Mouse (Mus musculus) liver, postnatal 0 days (tissue): ENCODE data around the gene Myo7a.

Source experiments
- CTCF ChIP-seq: sonication (generic); IDR thresholded peaks from 2 replicates; pipeline ENCODE4 v1.5.1; 2016; ENCODE audit warnings: antibody characterized with exemption, low read depth
- EP300 ChIP-seq: IDR thresholded peaks from 2 replicates; pipeline ENCODE4 v1.6.1; 2016; ENCODE audit warnings: antibody characterized with exemption, low read depth, mild to moderate bottlenecking

DNA sequence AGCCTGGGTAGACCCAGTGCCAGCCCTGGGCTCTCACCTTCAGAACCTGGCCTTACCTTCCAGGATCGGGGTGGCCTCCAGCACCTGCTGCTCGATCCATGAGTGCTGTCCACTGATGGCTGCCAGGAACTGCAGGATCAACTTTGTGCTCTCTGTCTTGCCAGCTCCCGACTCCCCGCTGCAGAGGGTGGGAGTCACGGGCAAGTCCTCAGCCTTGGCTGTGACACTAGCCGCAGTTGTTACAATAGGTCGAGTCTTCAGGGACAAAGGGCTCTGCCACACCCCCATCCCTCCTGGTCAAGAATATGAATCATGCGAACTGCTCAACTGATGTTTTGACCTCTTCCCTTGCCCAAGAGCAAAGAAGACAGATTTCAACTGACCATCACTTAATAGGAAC is 21.8 kb downstream of the Myo7a start:
- TF ChIP-seq CTCF, result no peak
- no peak for TF ChIP-seq EP300
